Mouse (Mus musculus) brain, adult 2 months (tissue): ENCODE data around the gene Cxcr1.
A peak's percentile ranks its signal among the peaks of the same experiment; 100 is the strongest.
"Not testable (repeated sequence)": the region's sequence is repeated elsewhere in the genome, so short reads cannot be mapped to it uniquely, and the experiment has no call there.

Source experiments
- DNase-seq: peaks from one replicate; pipeline ENCODE4 v3.0.0; 2011; ENCODE audit warnings: low read depth, low spot score

Cxcr1 gene

DNA sequence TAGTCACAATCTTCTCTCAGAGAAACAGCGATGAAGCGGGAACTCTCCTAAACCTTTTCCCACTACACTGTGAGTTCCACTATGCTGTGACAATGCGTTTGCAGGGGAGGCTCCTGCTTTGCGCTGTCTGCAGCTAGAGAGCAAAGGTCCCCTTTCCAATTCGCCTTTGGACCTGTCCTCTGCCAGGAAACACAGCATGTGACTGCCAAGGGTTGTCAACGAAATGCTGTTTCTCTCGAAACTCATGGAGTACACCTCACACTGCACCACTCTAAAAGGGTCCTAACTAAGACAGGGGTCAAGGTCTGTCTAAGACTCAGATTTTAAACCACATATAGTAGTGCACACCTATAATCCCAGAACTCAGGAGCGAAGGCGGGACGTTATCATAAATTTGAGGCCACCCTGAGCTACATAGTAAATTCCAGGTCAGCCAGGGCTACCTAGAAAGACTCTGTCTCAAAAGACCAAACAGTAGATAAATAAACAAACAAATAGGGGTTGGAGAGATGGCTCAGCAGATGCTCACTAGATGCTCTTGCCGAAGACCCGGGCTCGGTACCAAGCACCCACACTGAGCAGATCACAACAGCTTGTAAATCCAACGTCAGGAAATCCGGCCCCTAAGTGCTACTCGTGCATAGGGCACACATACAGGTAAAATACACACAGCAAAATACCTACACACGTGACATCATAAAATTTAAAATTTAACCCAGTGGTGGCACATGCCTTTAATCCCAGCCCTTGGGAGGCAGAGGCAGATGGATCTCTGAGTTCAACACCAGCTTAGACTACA is 2.4 kb upstream of the Cxcr1 start:
- DNase-seq, result no peak

DNA sequence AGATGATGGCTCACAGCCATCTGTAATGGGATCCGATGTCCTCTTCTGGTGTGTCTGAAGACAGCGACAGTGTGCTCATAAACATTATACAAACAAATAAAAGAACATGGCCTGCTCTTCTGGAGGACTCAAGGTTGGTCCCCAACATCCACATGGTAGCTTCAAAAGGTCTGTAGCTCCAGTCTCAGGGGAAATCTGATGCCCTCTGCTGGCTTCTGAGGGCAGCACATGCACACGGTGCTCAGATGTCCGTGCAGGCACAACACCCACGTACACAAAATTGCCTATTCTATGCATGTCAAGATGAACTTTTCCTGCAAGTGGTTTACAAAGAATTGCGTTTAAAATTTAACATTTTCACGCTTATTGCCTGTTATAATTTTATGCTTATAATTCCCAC is 1.5 kb upstream of the Cxcr1 start:
- DNase-seq, result peak; percentile 44

DNA sequence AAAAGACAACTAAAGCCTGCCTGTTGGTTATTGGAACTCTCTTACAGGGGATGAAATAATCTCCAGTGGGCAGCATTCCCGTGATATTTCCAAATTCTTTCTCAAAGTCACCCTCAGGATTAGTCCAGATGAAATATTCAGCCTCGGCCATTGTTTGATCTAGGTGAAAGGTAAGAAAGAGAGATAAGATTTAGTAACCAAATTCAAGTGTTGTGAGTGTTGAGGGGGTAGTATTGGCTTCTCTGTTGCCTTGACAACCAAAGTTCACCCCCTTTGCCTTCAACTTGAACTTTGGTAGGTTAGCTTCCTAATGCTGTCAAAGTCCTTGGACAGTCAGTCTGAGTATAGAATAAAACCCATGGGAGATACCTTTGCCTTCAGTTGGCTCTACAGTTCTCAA is 1.7 kb downstream of the Cxcr1 start:
- DNase-seq, result no peak

DNA sequence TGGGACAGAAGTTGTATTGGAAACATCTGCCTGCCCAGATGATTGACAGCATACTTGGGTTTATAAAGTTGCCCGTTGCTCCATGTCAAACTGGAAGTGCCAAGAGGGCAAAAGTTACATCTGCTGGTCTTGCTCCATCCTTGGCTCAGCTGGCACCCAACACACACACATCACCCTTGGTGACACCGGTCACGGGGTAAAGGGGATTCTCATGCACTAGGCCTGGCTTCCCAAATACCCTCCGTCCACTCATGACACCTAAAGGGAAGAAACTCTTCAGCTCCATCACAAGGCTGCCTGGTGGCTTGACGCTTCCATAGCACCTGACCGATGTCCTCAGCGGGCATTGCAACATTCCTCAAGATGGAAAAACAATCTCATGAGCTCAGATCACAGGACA is 4.0 kb downstream of the Cxcr1 start:
- no peak for DNase-seq

DNA sequence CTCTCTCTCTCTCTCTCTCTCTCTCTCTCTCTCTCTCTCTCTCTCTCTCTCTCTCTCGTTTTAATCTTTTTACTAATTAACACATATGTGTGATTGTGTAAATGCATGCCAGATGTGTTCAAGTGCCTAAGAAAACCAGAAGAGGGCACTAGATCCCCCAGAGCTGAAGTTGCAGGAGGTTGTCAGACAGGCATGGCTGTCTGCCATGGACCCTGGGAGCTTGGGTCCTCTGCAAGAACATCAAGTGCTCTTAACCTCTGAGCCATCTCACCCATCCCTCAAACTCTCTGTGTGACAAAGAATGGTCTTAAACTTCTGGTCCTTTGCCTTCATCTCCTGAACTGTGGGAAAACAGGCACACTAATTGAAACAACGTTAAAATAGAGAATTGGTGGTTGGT is 11.4 kb downstream of the Cxcr1 start:
- DNase-seq, result no peak

DNA sequence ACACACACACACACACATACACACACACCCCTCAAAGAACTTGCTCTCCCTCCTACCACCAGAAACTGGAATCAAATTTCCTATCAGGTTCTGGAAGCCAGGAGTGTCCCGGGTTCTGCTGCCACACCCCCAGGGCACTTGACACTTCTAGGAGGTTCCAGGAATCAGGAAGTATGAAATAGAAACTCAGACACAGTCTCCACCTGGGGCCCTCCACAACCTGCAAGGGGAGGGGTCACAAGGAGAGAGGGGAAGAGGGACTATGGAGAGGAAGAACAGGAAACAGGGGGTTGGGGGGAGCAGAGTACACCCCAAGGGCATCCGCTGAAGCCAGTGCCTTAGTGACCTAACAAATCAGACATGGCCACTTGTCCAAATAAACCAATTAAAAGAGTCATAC is 13.0 kb downstream of the Cxcr1 start:
- DNase-seq, result no peak

DNA sequence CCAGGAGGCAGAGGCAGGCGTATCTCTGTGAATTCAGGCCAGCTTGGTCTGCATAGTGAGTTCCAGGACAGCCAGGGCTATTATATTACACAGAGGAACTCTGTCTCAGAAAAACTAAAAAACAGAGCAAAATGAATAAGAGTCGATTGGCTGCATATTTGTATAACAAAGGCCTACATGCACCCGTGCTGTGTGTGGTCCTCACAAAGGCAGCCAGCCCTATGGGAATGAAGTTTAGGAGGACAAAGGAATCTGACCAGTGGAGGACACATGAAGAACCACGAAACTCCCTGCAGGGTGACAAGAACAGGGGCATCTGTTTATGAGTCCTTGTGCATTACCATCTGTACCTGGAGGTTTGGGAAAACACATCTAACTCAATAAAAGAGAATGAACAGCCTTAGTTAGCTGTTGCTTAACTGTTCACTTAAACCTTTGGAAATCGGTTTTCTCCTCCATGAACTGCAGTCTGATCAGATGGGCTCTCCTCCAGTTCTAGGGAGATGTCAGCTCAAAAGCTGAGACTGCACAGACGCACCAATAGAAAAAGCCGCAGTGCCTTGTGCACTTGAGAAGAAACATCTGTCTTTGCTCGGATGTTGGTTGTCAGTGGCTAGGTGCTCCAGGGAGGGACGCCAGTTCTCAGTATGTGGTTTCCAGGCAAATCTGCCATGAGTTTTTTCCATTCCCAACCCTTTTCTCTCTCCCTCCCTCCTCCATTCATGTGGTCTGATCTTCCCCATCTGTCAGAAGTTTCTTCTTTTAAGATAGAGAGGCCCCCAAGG is 14.6 kb downstream of the Cxcr1 start:
- no peak for DNase-seq

DNA sequence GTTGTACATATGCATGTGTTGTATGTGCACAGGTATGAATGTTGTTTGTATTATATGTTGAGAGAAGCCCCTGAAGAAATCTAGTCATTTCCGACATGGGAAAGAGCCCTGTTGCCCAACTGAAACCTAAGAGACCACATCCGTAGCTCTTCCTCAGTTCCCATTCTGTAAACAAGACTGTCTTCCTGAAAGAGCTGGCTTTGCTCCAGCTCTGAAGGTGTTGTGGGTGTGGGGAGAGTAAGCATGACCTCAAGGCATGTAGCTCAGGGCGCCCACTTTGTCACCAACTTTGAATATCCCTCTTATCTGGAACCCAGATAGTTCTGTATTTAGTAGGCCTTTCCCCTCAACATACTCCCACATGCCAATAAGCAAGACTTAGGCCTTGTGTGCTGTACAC is 15.8 kb downstream of the Cxcr1 start:
- DNase-seq, result no peak

DNA sequence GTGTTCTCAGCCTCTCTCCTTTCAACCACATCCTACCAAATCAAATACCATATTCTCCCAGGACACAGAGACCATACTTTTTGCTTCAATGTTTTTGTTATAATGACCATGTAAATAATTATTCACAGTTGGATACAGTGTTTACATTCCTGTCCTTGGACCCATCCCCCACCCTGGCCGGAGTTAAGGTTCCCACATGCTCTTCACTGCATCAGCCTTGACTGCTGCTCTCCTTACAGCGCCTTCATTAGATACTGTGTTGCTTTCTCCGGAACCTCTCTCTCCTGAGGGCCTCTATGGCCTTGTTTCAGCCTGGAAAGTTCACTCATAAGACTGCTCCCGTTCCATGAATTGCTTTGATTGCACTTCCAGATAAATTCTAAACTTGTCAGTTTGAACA is 18.7 kb downstream of the Cxcr1 start:
- no peak for DNase-seq

DNA sequence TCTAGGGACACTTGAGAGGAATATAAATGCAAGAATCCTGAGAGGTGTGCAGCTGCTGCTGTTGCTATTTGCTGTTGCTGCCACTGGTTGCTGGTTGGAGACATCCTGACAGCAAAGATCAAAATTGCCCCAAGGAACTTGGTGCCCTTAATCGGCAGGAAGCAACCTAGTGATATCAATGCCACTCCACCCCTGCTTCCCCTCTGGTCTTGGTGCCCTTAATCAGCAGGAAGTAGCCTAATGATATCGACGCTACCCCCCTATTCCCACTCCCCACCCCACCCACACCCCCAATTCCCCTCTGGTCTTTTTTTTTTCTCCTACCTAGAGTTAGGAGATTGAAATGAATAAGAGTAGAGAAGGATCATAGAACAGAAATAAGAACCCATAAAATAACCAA is 21.7 kb downstream of the Cxcr1 start:
- no peak for DNase-seq

DNA sequence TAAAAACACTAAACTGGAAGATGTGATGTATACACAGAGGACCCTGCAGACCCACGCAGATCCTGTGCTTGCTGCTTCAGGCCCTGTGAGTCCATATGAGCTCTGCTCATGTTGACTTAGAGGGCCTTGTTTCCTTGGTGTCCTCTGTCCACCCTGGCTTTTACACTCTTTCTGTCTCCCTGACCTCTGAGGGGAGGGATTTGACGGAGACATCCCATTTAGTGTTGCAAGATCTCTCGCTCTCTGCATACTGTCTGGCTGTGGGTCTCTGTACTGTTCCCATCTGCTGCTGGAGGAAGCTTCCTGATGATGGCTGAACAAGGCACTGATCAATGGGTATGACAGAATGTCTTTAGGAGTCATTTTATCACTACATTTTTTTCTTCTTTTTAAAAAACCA is 24.7 kb downstream of the Cxcr1 start:
- DNase-seq, result no peak

DNA sequence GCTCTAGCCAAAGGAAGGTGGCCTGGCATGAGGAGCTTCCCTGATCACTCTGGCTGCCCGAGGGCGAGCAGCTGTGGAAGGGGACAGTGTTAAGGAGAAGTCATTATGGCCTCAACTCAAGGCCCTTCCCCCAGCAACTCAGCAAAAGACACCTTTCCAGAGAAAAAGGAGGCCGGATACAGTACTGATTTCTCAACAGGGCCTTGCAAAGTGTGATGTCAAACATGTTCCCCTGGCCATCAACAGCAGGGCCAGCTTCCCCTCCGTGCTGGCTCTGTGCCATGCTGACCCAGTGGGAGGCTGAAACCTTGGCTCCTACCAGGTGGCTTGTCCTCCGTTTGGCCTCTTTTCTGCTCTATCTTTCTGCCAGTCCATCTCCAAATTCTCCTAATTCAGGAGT is 27.3 kb downstream of the Cxcr1 start:
- DNase-seq, result peak; percentile 19

DNA sequence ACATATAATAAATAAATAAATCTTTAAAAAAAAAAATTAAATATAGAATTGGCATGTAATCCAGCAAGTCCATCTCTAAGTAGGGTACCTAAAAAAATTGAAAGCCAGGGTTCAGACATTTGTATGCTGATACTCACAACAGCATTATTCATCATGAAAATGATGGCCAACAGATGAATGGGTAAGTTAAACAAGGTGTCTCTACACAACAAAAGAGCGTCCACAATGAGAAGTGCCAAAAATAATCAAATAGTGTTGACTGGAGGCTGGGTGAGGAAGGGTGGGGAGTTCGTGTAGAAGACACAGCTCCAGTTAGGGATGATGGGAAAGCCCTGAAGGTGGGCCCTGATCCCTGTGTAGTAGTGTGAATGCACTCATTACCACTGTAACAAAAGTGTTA is 34.4 kb downstream of the Cxcr1 start:
- no peak for DNase-seq

DNA sequence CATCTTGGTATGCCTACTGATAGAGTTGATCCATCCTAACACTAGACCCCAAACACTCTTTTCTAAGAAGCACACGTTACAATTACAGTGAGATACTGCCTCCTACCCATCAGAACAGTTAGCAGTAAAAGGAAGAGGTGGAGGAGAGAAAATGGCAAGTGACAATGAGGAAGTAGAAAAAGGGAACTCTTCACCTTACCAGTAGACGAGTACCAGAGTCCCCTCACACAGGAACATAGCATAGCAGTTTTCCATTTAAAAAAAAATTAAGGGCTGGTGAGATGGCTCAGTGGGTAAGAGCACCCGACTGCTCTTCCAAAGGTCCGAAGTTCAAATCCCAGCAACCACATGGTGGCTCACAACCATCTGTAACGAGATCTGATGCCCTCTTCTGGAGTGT is 34.8 kb downstream of the Cxcr1 start:
- DNase-seq, result not testable (repeated sequence)

DNA sequence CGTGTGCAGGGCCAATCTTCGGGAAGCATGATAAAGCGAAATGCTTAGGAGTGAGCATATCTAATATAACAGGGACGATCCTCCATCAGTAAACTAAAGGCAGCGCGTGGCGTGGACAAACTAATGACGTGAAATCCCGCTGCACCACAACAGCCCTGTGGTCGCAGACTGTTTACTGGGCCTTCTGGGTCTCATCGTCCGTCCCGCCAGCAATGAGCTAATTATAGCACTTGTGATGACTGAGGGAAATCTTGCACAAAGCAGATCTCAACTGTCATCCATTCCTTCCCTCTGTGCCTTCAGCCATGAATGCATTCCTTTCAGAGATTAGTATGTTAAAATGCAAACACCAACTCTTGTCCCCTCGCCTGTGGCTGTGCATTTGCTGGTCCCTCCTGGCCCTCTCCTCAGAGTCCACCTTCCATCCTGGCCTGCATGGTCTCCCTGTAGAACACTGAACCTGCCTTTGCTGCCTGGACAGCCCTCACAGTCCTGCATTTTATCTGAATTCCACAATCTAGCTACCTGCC is 38.0 kb downstream of the Cxcr1 start:
- DNase-seq, result no peak

DNA sequence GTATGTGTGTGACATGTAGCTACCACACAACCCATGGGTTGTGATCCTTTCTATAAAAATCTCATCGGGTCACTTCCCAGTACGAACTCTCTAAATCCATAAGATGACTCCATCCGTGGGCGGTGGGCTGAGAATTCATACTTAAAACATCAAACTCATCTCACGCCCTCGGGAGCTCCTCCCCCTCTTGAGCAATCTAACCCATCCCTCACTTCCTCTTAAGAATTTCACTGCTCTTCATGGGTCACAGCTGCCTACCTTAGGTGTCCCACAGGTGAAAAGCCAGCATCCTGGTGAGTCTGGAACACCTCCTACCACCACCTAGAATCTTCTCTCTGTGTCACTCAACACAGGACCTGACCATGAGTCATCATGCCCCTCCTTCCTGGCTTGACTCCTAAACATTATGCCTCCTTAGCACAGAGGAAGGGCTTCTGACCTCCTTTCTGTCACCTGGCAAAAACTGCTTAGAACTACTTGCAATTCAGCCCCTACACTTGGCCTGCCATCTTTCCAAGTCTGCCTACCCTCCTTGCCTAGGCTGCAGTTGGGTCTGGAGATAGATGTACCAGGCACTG is 38.9 kb downstream of the Cxcr1 start:
- no peak for DNase-seq

DNA sequence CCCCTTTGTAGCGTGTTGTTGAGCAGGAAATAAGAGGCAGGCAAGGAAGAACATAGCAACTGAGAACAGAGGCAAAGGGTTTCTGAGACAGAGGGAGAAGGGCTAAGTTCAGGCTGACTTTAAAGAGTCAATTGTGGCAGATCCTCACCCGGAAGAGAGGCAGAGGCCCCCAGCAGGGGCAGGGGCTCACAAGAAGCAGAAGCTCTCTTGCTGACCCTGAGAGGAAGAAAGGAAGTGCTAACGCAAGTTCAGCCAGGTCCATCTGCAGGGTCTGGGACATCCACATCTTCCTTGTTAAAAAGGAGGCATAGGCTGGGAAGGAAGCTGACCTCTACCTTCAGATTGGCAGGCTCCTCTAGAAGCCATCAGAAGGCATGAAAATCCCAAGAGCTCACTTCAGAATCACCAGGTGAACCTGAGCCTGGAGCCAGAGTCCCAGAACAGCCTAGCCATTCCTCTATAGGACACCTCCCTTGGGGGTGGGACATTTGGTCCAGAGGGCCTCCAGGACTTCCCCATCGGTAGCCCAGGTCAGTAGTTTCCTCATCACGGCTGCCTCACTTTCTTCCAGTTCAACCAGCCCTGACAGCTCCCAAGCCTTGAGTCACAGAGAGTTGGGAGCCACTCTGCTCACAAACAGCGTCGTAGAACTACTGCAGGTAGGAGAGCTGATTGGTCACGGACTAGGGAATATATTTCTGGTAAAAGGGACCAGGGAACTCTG is 40.8 kb downstream of the Cxcr1 start, which contains the start of gene Cxcr2:
Gene Cxcr2 (plus strand): TSS at position 529 of the 724 bp plus-strand sequence.
- no peak for DNase-seq

DNA sequence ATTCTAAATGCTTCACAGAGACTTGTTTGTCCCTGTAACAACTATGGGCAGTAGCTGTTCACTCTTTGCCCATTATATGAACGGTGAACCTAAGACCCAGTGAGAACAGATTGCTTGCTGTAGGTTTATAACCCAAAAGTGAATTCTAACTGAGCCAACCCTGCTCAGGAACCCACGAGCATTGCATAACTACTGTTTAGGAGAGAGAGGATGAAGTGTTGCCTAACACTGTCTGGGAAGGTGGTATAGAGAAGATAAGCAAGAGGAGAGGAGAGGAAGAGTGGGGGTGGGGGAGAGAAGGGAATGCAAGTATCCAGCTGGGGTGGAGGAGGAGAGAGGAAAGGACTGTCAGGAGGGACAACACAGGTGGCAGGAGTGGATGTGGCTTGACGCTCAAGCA is 43.3 kb downstream of the Cxcr1 start:
- peak; percentile 19 for DNase-seq

DNA sequence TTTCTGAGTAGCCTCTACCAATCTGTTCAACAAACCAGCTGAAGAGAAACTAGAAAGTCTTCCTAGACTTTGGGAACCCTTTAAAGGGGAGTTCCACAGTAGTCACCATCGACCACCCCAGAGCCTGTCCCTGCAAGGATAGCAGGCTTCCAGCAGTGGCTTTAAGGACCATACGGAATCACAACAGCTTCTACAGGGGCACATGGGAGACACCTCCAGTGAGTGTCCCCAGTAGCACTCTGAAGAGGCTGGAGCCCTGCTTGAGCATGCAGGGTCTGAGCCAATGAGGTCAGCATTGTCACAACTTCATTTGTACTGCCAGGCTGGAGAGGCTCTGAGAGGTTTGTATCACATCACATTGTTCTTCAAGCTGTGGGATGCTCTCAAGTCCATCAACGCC is 44.3 kb downstream of the Cxcr1 start:
- DNase-seq, result no peak

DNA sequence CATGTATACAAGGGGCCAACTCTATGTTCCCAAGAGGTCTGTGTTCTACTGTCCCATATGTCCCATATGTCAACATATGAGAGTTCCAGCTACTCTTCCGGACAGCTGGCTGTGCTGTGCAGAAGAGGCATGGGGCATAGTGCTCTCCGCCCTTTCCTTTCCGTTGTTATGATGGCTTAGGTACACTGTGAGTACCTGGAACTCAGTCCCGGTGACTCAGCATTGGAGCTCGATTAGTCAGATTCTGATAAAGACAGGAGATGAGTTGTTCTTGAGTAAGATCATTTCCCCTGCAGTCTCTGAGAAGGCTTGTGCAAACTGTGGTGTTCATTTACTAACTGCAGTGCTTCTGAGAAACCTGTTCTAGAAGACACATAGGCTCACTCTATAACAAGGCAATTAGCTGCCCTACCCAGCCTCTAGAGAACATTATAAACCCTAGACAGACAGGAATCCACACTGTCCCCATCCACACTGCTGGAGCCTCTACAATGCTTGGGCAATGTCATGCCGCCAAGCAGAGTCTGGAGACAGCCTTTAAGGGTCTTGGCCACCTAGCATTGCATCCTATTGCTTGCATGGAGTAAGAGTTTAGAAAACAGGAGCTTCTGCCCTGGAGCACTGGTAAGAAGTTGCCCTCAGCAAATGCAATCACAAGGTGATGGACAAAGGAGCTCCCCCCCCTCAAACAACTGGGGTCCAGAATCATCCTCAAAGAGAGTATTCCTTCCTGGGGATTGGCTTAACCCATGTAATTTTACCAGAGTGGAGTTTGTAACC is 45.1 kb downstream of the Cxcr1 start:
- peak; percentile 51 for DNase-seq
